Mouse (Mus musculus) kidney, postnatal 36 days (tissue): ENCODE measurements around the gene Btbd1.

Experiments
- DNase-seq, 2 experiments: peaks; one replicate each; pipeline ENCODE4 v3.0.0; 2021 to 2022; ENCODE audit warnings: mixed read lengths in 2 of 2

The Btbd1 gene

GRCm38 (mm10) chr7:81829379-81829894 is at the start of gene Btbd1:
Gene Btbd1, minus strand, starts transcription at chr7:81829431.
- DNase-seq, result peak; percentile 80 to 93

DNA sequence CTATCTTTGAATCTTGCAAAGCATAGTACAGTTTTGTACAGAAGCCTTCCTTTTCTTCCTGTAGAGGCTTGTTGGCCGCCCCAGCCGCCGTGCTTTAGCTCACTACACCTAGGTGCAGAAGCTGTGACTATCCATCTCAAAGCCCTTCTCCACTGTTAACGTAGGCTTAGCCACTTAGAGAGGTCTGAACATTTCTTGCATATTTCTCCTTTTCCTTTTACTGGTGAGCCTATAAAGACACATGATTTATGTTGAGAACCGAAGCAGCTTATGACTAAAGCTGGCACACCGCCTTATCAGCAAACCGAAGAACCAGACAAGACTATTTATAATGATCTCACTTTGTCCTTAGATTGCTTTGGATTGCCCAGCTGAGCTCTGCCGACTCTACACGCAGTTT is 46.1 kb upstream of the Btbd1 start:
- DNase-seq, result no peak

DNA sequence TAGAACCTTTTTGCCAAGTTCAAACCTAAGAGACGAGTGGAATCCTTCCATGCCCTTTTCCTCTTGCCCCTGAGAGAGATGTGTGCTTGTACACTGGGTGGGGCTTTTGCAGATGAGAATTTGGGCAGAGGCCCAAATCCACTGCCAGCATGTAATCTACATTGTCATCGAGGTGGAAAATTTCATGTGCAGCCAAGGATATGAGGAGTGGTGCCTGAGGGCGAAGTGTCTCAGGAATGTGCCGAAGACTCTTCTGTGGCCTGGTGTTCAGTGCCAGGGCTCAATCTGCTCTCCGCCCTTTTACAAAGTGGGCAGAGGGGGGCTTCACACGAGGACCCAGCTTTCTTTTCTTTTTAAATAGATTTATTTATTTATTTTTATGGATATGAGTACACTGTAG is 45.4 kb upstream of the Btbd1 start:
- peak; percentile 43 to 51 for DNase-seq

DNA sequence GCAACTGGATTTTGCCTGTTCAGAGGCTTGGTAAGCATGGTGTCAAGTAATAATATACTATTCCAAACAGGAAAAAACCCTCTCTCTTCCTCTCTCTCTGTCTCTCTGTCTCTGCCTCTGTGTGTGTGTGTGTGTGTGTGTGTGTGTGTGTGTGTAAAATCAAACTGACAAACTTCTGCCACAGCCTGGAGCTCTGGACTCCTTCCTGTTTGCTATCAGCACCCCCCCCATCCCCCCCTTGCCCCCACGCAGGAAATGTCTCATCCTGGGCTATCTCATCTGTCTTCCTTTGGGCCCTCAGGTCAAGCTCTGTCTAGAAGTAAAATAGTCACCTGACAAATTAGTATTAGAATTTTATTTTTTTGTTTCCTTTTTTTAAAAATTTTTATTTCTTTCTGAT is 44.6 kb upstream of the Btbd1 start:
- no peak for DNase-seq

DNA sequence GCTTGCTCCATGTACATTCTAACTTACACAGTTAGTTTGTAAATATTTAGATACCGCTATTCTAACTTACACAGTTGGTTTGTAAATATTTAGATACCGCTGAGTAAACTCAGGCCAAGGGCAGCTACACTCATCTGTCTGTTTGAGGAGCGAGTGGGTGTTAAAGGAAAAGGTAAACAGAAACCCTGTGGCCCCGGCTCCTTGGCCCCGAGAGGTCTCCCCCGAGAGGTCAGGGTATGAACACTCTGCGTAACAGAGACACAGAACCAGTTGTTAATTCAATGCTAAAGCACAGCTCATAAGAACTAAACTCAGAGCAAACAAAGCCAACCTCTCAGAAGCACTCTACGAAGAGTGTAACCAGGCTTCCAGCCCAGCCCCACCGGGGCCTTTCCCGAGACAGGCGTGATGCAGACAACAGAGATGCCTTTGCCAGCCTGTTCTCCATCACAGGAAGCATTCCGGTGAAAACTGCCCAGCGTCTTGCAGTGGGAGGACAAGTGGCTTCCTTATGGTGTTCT is 43.3 kb upstream of the Btbd1 start:
- no peak for DNase-seq

GRCm38 (mm10) chr7:81868158-81868557 is 38.9 kb upstream of the Btbd1 start:
- peak; percentile 85 to 94 for DNase-seq

DNA sequence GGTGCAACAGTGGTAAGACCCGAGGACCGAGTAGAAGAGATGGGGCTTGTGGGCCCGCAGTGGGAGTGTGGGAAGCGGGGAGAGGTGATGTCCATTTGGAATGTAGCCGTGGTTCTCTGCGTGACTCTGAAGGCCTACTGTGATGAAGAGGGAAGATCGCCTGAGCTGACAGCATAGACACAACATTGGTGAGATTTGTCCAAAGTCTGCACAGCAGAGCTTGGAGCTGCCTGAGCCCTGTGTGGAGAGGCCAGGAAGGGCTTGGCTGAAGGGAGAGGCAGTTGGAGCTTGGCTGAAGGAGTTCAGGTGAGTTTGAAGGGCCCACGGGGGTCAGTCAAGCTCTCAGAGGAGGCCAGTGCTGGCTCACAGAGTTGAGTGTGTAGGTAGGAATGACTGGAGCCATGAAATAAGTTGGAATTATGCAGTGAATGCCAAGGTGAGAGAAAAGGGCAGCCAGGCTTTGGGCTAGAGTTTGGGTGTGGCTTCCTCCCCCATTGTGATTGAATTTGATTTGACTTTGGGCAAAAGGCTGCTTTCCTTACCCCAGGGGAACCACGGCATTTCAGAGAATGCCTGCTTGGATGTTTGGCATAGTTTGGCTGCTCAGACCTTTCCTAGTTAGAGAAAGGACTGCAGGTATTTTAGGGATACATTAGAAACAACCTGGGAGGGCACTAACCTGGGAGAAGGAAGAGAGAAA is 38.1 kb upstream of the Btbd1 start:
- no peak for DNase-seq

GRCm38 (mm10) chr7:81865937-81866336 is 36.7 kb upstream of the Btbd1 start:
- no peak for DNase-seq

DNA sequence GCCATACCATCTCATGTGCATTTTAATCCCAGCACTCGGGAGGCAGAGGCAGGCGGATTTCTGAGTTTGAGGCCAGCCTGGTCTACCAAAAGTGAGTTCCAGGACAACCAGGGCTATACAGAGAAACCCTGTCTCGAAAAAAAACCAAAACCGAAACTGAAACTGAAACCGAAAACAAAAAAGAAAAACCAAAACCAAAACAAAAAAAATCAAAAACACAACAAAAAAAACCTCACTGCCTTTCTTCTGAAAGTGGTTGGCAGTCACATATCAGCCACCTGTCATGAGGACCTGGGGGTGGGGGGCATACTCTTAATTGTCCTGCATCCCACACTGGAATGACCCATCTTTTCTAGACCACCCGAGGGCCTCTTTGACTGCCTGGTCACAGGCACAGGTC is 35.3 kb upstream of the Btbd1 start:
- DNase-seq, result no peak

- DNase-seq, result peak; percentile 32 to 51
These were observed 33.7 kb upstream of the Btbd1 start for GRCm38 (mm10) chr7:81862587-81863583.

DNA sequence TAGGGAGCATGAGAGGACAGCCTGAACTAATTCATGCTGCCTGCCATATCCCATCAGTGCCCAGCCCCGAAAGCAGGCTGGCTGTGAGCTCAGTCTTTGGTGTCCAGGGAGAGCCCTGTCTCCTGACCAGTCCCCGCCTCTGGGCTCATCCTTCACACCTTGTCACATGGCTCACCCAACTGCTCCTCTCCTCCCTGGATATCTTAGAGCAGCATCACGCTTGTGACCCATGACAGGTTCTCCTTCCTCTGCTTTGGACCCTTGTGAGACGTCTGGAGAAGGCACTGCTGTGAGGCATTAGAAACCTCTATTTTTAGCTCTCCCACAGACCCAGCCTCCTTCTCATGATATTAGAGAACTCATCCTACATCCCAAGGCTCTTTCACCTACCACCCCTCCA is 32.7 kb upstream of the Btbd1 start:
- DNase-seq, result no peak

GRCm38 (mm10) chr7:81861461-81861860 is 32.2 kb upstream of the Btbd1 start:
- DNase-seq, result no peak

- DNase-seq, result no peak
These were observed 31.8 kb upstream of the Btbd1 start for GRCm38 (mm10) chr7:81860996-81861395.

DNA sequence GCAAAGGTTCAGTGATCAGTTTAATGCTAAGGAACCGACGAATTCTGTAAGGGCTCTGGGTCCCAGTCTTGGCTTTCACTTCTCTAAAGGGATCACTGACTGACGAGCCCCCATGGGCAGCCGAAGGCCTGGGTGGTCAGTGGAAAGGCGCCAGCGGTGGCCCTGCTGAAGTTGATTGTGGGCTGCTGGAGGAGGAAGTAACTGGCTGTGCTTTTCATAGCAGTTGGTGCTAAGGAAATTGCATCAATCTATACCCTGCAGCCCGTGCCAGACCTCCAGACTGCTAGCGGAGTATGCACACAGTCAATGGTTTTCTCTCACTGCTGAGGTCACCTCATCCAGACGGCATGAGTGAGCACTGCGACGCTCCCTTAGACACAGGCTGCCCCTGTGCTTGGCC is 30.8 kb upstream of the Btbd1 start:
- DNase-seq, result peak in 1 of 2 experiments; percentile 37

GRCm38 (mm10) chr7:81858968-81859721 is 29.9 kb upstream of the Btbd1 start, which contains the start of gene Tm6sf1:
Gene Tm6sf1, plus strand, starts transcription at chr7:81859001.
- DNase-seq, result peak; percentile 43 to 57

GRCm38 (mm10) chr7:81858236-81858635 is 29.0 kb upstream of the Btbd1 start:
- DNase-seq, result no peak

DNA sequence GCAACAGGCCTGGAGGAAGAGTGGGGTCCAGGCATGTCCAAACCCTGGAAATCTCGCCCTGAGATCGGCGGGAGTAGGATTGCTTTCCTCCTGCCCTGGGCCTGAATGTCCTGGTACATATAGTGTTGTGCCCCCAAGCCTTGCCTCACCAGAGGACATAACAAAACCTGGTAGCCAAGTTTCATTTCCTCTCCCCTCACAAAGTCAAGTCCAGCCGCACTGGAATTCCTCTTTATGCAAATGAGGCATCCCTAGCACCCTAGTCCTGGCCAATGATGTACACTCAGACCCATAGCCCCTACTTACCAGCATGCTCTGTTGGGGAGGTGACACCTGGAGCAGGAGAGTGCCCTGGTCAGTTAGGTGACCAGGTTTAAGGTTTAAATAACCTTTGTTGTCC is 27.0 kb upstream of the Btbd1 start:
- DNase-seq, result no peak

GRCm38 (mm10) chr7:81855694-81856093 is 26.5 kb upstream of the Btbd1 start, which contains the start of gene Gm10160:
Gene Gm10160, minus strand, starts transcription at chr7:81855794.
- DNase-seq, result no peak

- no peak for DNase-seq
These were observed 25.5 kb upstream of the Btbd1 start for GRCm38 (mm10) chr7:81854568-81855307.

DNA sequence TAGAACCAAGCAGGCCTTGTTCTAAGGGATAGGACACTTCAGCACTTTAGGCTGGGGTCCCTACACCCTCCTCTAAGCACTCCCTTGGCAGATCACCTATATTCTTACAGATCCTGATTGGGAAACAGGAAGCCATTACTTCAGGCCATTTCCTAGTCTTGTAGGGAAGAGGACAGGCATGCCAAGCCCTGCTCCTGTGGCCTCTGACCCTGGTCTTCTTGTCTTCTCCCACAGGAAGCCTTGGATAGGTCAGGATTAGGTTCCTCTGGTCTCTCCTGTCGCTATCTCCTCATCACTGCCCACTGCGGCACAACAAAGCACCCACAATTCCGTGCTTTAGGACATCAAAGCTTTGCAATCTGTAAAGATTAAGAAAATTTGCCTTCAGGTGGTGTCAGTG is 22.5 kb upstream of the Btbd1 start:
- DNase-seq, result peak; percentile 38 to 53

DNA sequence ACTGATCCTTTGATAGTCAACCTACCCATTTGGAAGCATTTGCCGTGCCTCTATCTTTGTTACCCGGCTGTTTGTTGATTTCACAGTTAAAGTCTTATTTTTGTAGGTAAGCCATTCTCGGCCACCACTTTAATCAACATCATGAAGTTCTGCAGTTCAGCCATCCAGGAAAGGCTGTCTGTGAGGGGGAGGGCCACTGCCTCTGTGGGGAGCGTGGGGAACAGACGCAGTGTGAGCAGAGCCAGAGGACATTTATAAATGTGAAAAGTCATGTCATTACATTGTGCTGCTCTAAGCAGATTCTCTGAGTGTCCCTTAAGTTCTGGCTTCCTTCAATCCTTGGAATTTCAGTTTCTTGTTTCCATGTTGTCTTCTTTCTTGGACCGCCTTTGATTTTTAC is 20.9 kb upstream of the Btbd1 start:
- no peak for DNase-seq

GRCm38 (mm10) chr7:81849633-81850032 is 20.4 kb upstream of the Btbd1 start:
- no peak for DNase-seq
